Mouse (Mus musculus): ENCODE data around the gene Lcn2. TPM values are rescaled to one million over a fixed set of nuclear protein-coding genes. Genes with fewer than 3 reads are reported as not detected.
A peak's percentile ranks its signal among the peaks of the same experiment; 100 is the strongest.

The Lcn2 gene
- polyA plus RNA-seq, 1 experiment from 2014 or later, result 50.3 TPM

- H3K4me2 ChIP-seq (ENCODE audit: low read length), result no peak overlapping the region
- H3K9me3 ChIP-seq (replicated peaks; ENCODE audit: low read length), result no peaks in the 10 kb centered on the region
- no peak overlapping the region for H3K4me3 ChIP-seq (replicated peaks; ENCODE audit: low read depth, low read length)
- ATAC-seq (replicated peaks; ENCODE audit: low FRiP score, low read depth) (no peak), DNase-seq (ENCODE audit: low spot score) (no peak)
- no peaks in the 10 kb centered on the region for H3K27me3 ChIP-seq (ENCODE audit: insufficient read depth, low read length)
- 73% methylated on average over 2 of the region's 2 CpGs for WGBS
- TF ChIP-seq CTCF (IDR thresholded peaks at IDR 0.05; ENCODE audit: low read depth), result no peak
- peaks cover 14% of the 10 kb centered on the region; the same call in 1 of the 2 replicates for H3K4me1 ChIP-seq (replicated peaks; ENCODE audit: insufficient read depth, low read length)
- H3K9ac ChIP-seq (ENCODE audit: low read depth, low read length), result no peak overlapping the region
- H3K27ac ChIP-seq, result no peak overlapping the region
- peaks cover 57% of the 10 kb centered on the region for H3K36me3 ChIP-seq (ENCODE audit: insufficient read depth, low read length)
Measured at GRCm38 (mm10) chr2:32416556-32416955, 28.5 kb upstream of the Lcn2 start.

GRCm38 (mm10) chr2:32415801-32416200 lies 27.7 kb upstream of the Lcn2 start:
- TF ChIP-seq CTCF (IDR thresholded peaks at IDR 0.05; ENCODE audit: low read depth), result no peak
- H3K36me3 ChIP-seq (ENCODE audit: insufficient read depth, low read length), result peaks cover 57% of the 10 kb centered on the region

GRCm38 (mm10) chr2:32413936-32414335 lies 25.9 kb upstream of the Lcn2 start:
- Histone ChIP-seq H3K4me2 (ENCODE audit: low read length) (no peak overlapping the region), H3K36me3 (ENCODE audit: insufficient read depth, low read length) (peaks cover 43% of the 10 kb centered on the region), H3K27me3 (ENCODE audit: insufficient read depth, low read length) (no peaks in the 10 kb centered on the region), H3K9me3 (replicated peaks; ENCODE audit: low read length) (no peaks in the 10 kb centered on the region), H3K4me3 (replicated peaks; ENCODE audit: low read depth, low read length) (no peak overlapping the region), H3K4me1 (replicated peaks; ENCODE audit: insufficient read depth, low read length) (peaks cover 4% of the 10 kb centered on the region; the same call in 1 of the 2 replicates), H3K9ac (ENCODE audit: low read depth, low read length) (no peak overlapping the region), H3K27ac (peak overlapping the region; percentile 13; the same call in 1 of the 2 replicates)
- ATAC-seq (replicated peaks; ENCODE audit: low FRiP score, low read depth) (no peak), DNase-seq (ENCODE audit: low spot score) (peak; percentile 42)
- 33% methylated on average over 5 of the region's 5 CpGs for WGBS
- no peak for TF ChIP-seq CTCF (IDR thresholded peaks at IDR 0.05; ENCODE audit: low read depth)

More at GRCm38 (mm10) chr2:32415801-32416200, 27.7 kb upstream of the Lcn2 start:
- Histone ChIP-seq H3K4me2 (ENCODE audit: low read length) (no peak overlapping the region), H3K27ac (no peak overlapping the region), H3K9me3 (replicated peaks; ENCODE audit: low read length) (no peaks in the 10 kb centered on the region), H3K4me1 (replicated peaks; ENCODE audit: insufficient read depth, low read length) (peaks cover 14% of the 10 kb centered on the region; the same call in 1 of the 2 replicates), H3K4me3 (replicated peaks; ENCODE audit: low read depth, low read length) (no peak overlapping the region), H3K9ac (ENCODE audit: low read depth, low read length) (no peak overlapping the region), H3K27me3 (ENCODE audit: insufficient read depth, low read length) (no peaks in the 10 kb centered on the region)
- 93% methylated on average over 12 of the region's 12 CpGs for WGBS
- ATAC-seq (replicated peaks; ENCODE audit: low FRiP score, low read depth) (no peak), DNase-seq (ENCODE audit: low spot score) (no peak)

- TF ChIP-seq CTCF (IDR thresholded peaks at IDR 0.05; ENCODE audit: low read depth), result no peak
- Histone ChIP-seq H3K27ac (no peak overlapping the region), H3K9me3 (replicated peaks; ENCODE audit: low read length) (no peaks in the 10 kb centered on the region), H3K36me3 (ENCODE audit: insufficient read depth, low read length) (peaks cover 34% of the 10 kb centered on the region), H3K4me3 (replicated peaks; ENCODE audit: low read depth, low read length) (no peak overlapping the region), H3K4me2 (ENCODE audit: low read length) (no peak overlapping the region), H3K9ac (ENCODE audit: low read depth, low read length) (no peak overlapping the region), H3K27me3 (ENCODE audit: insufficient read depth, low read length) (no peaks in the 10 kb centered on the region), H3K4me1 (replicated peaks; ENCODE audit: insufficient read depth, low read length) (0 out of 2 replicates have a peak, but pooled peaks cover 3% of the 10 kb centered on the region)
- no peak for DNase-seq (ENCODE audit: low spot score)
- no peak for ATAC-seq (replicated peaks; ENCODE audit: low FRiP score, low read depth)
- 85% methylated on average over 6 of the region's 6 CpGs for WGBS
Measured at GRCm38 (mm10) chr2:32412742-32413531, 24.9 kb upstream of the Lcn2 start.

GRCm38 (mm10) chr2:32411407-32411806 lies 23.4 kb upstream of the Lcn2 start:
- ATAC-seq (replicated peaks; ENCODE audit: low FRiP score, low read depth), result no peak
- no peak for DNase-seq (ENCODE audit: low spot score)
- Histone ChIP-seq H3K27me3 (ENCODE audit: insufficient read depth, low read length) (no peaks in the 10 kb centered on the region), H3K9ac (ENCODE audit: low read depth, low read length) (no peak overlapping the region), H3K9me3 (replicated peaks; ENCODE audit: low read length) (no peaks in the 10 kb centered on the region), H3K36me3 (ENCODE audit: insufficient read depth, low read length) (peaks cover 19% of the 10 kb centered on the region), H3K4me2 (ENCODE audit: low read length) (no peak overlapping the region), H3K27ac (no peak overlapping the region), H3K4me1 (replicated peaks; ENCODE audit: insufficient read depth, low read length) (0 out of 2 replicates have a peak, but pooled peaks cover 3% of the 10 kb centered on the region), H3K4me3 (replicated peaks; ENCODE audit: low read depth, low read length) (no peak overlapping the region)
- no peak for TF ChIP-seq CTCF (IDR thresholded peaks at IDR 0.05; ENCODE audit: low read depth)
- WGBS, result 62% methylated on average over 7 of the region's 7 CpGs

GRCm38 (mm10) chr2:32408429-32409424 lies 20.7 kb upstream of the Lcn2 start:
- peak; percentile 92 for ATAC-seq (replicated peaks; ENCODE audit: low FRiP score, low read depth)

More at GRCm38 (mm10) chr2:32408429-32409424, 20.7 kb upstream of the Lcn2 start:
- H3K9me3 ChIP-seq (replicated peaks; ENCODE audit: low read length), result no peaks in the 10 kb centered on the region
- H3K4me2 ChIP-seq (ENCODE audit: low read length), result no peak overlapping the region
- 39% methylated on average over 25 of the region's 25 CpGs for WGBS
- no peak overlapping the region for H3K4me3 ChIP-seq (replicated peaks; ENCODE audit: low read depth, low read length)
- TF ChIP-seq CTCF (IDR thresholded peaks at IDR 0.05; ENCODE audit: low read depth), result no peak
- no peaks in the 10 kb centered on the region for H3K27me3 ChIP-seq (ENCODE audit: insufficient read depth, low read length)
- H3K27ac ChIP-seq, result peak overlapping the region; percentile 92
- no peak overlapping the region for H3K9ac ChIP-seq (ENCODE audit: low read depth, low read length)
- H3K36me3 ChIP-seq (ENCODE audit: insufficient read depth, low read length), result no peaks in the 10 kb centered on the region
- 0 out of 2 replicates have a peak, but pooled peaks cover 3% of the 10 kb centered on the region for H3K4me1 ChIP-seq (replicated peaks; ENCODE audit: insufficient read depth, low read length)
- no peak for DNase-seq (ENCODE audit: low spot score)
